Mouse (Mus musculus): ENCODE measurements around the gene Wdr47. TPM values are rescaled to one million over a fixed set of nuclear protein-coding genes. Genes with fewer than 3 reads are reported as not detected.

The Wdr47 gene
- total RNA-seq, 2 experiments from 2014 or later, result 150 to 164 TPM

DNA sequence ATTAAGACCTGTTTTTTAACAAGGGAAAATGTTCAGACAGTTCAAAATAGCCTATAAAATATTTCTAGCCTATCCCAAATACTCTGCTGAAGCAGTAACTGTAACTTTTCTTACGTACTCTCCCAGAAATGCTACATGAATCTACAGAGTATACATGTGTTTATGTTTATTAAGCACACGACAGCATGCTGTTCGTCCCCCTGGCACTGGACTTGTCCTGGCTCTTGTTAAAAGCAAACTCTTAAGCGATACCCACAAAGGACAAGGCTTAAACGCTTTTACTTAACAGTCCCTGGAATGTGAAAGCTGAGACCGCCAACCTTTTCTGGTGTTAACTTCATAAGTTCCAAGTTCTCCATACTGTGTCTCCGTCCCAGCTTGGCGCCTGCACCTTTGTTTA, 98.4 kb downstream of the Wdr47 start:
- intact Hi-C loops (cut with DNase I), result no loop called here
- no peak for DNase-seq (ENCODE audit: extremely low spot score in 1 of 2, low spot score in 2 of 2)

GRCm38 (mm10) chr3:108689979-108690378, 98.9 kb downstream of the Wdr47 start:
- no peak for DNase-seq (ENCODE audit: extremely low spot score in 1 of 2, low spot score in 2 of 2)
- intact Hi-C loops (cut with DNase I), result no loop called here

- no peak for DNase-seq (ENCODE audit: extremely low spot score in 1 of 2, low spot score in 2 of 2)
- intact Hi-C loops (cut with DNase I), result no loop called here
These were observed 103.2 kb downstream of the Wdr47 start for GRCm38 (mm10) chr3:108694321-108694720.

Small RNA genes lying within 50 kb of the gene (microRNA-seq; reads per million reads assigned to microRNA genes)
- gene Gm22860, result not detected

Other genes starting within 250 kb of the Wdr47 start
- not detected for gene Mybphl, start 226.4 kb upstream of the Wdr47 start, total RNA-seq (2021)
- 1 to 10 TPM; 6.9 to 10.0 TPM for gene Psrc1, start 207.4 kb upstream of the Wdr47 start, total RNA-seq (2021)
- gene Celsr2, start 175.7 kb upstream of the Wdr47 start, total RNA-seq (2021), result 100 to 1,000 TPM; 168 to 169 TPM
- 100 to 1,000 TPM; 212 to 216 TPM for gene Sars, start 146.1 kb upstream of the Wdr47 start, total RNA-seq (2021)
- 1 to 10 TPM; 2.3 to 2.9 TPM for gene 1700013F07Rik, start 57.1 kb upstream of the Wdr47 start, total RNA-seq (2021)
- gene 5330417C22Rik, start 54.7 kb upstream of the Wdr47 start, total RNA-seq (2021), result 10 to 100 TPM; 19.9 to 22.2 TPM
- 10 to 100 TPM; 40.3 to 41.0 TPM for gene Tmem167b, start 28.8 kb upstream of the Wdr47 start, total RNA-seq (2021)
- 10 to 100 TPM; 25.2 to 26.6 TPM for gene Taf13, start 19.6 kb upstream of the Wdr47 start, total RNA-seq (2021)
- 10 to 100 TPM; 23.5 to 28.2 TPM for gene Clcc1, start 62.6 kb downstream of the Wdr47 start, total RNA-seq (2021)
- 10 to 100 TPM; 12.8 to 13.4 TPM for gene Gpsm2, start 131.0 kb downstream of the Wdr47 start, total RNA-seq (2021)
- gene Aknad1, start 148.4 kb downstream of the Wdr47 start, total RNA-seq (2021), result under 1 TPM in 1 of 2 experiments, not detected in 1; 0.28 TPM
- gene Stxbp3, start 249.2 kb downstream of the Wdr47 start, total RNA-seq (2021), result 10 to 100 TPM; 14.1 to 15.2 TPM